Mouse (Mus musculus) adrenal gland, postnatal 25 days (tissue): Measurements from ENCODE around the gene Slc25a43. TPM values are rescaled to one million over a fixed set of nuclear protein-coding genes. Genes with fewer than 3 reads are reported as not detected.
"Not testable (repeated sequence)": the region's sequence is repeated elsewhere in the genome, so short reads cannot be mapped to it uniquely, and the experiment has no call there.

ENCODE experiments used
- DNase-seq: peaks from one replicate; pipeline ENCODE4 v3.0.0; 2021; ENCODE audit warnings: mixed read lengths
- total RNA-seq: library from RNA; stranded (reverse); gene quantifications from 2 replicates; pipeline ENCODE4 v1.2.3, GENCODE M21; 2021

Slc25a43 gene
- total RNA-seq, 1 experiment from 2014 or later: 1.7 TPM

GRCm38 (mm10) chrX:36789360-36789759, 45.9 kb downstream of the Slc25a43 start:
- no peak for DNase-seq

- no peak for DNase-seq
Observed at GRCm38 (mm10) chrX:36794571-36794970, 51.1 kb downstream of the Slc25a43 start.

- DNase-seq: peak; percentile 83
Observed at GRCm38 (mm10) chrX:36795424-36796162, 52.1 kb downstream of the Slc25a43 start, which contains the start of gene Slc25a5. Gene Slc25a5, plus strand, starts transcription at chrX:36795651.

- peak; percentile 83 for DNase-seq
Observed at GRCm38 (mm10) chrX:36796163-36796581, 52.7 kb downstream of the Slc25a43 start.

GRCm38 (mm10) chrX:36796734-36797133, 53.3 kb downstream of the Slc25a43 start:
- DNase-seq: not testable (repeated sequence)

GRCm38 (mm10) chrX:36799131-36799879, 55.8 kb downstream of the Slc25a43 start:
- no peak for DNase-seq

- DNase-seq: no peak
Observed at GRCm38 (mm10) chrX:36803189-36803588, 59.7 kb downstream of the Slc25a43 start.

GRCm38 (mm10) chrX:36804196-36804595, 60.7 kb downstream of the Slc25a43 start:
- DNase-seq: peak; percentile 23

GRCm38 (mm10) chrX:36805466-36806235, 62.2 kb downstream of the Slc25a43 start:
- DNase-seq: no peak

GRCm38 (mm10) chrX:36807360-36808317, 64.2 kb downstream of the Slc25a43 start:
- peak; percentile 83 for DNase-seq

GRCm38 (mm10) chrX:36808318-36808683, 64.8 kb downstream of the Slc25a43 start:
- DNase-seq: no peak

GRCm38 (mm10) chrX:36811377-36811776, 67.9 kb downstream of the Slc25a43 start:
- DNase-seq: no peak

GRCm38 (mm10) chrX:36814161-36814836, 70.8 kb downstream of the Slc25a43 start:
- no peak for DNase-seq

GRCm38 (mm10) chrX:36815022-36815421, 71.6 kb downstream of the Slc25a43 start:
- no peak for DNase-seq

GRCm38 (mm10) chrX:36815439-36815838, 72.0 kb downstream of the Slc25a43 start:
- DNase-seq: no peak

- no peak for DNase-seq
Observed at GRCm38 (mm10) chrX:36816368-36816899, 73.0 kb downstream of the Slc25a43 start.

GRCm38 (mm10) chrX:36816953-36817441, 73.5 kb downstream of the Slc25a43 start:
- DNase-seq: no peak

- DNase-seq: no peak
Observed at GRCm38 (mm10) chrX:36819575-36819974, 76.1 kb downstream of the Slc25a43 start.

GRCm38 (mm10) chrX:36820201-36820600, 76.7 kb downstream of the Slc25a43 start:
- peak; percentile 34 for DNase-seq
